Mouse (Mus musculus) cerebellum, adult 11-12 months (tissue): Measurements from ENCODE around the gene Lrwd1.
"Not testable (repeated sequence)": the region's sequence is repeated elsewhere in the genome, so short reads cannot be mapped to it uniquely, and the experiment has no call there.

ENCODE experiments used
- DNase-seq: peaks from one replicate; pipeline ENCODE4 v3.0.0; 2022

The Lrwd1 gene

GRCm38 (mm10) chr5:136135571-136136291, at the start of gene Lrwd1, which contains the start of gene Alkbh4:
Gene Lrwd1 (minus strand): TSS chr5:136136074.
Gene Alkbh4 (plus strand): TSS chr5:136136146.
- DNase-seq: peak; percentile 96

- no peak for DNase-seq
Observed at GRCm38 (mm10) chr5:136183766-136184165, 47.9 kb upstream of the Lrwd1 start.

- DNase-seq: no peak
Observed at GRCm38 (mm10) chr5:136182830-136183229, 47.0 kb upstream of the Lrwd1 start.

GRCm38 (mm10) chr5:136182049-136182448, 46.2 kb upstream of the Lrwd1 start:
- DNase-seq: no peak

GRCm38 (mm10) chr5:136181197-136181596, 45.3 kb upstream of the Lrwd1 start:
- no peak for DNase-seq

GRCm38 (mm10) chr5:136179594-136179993, 43.7 kb upstream of the Lrwd1 start:
- no peak for DNase-seq

- peak; percentile 53 for DNase-seq
Observed at GRCm38 (mm10) chr5:136173606-136174463, 38.0 kb upstream of the Lrwd1 start.

- DNase-seq: no peak
Observed at GRCm38 (mm10) chr5:136172939-136173338, 37.1 kb upstream of the Lrwd1 start.

GRCm38 (mm10) chr5:136171363-136172341, 35.8 kb upstream of the Lrwd1 start:
- no peak for DNase-seq

- DNase-seq: peak; percentile 85
Observed at GRCm38 (mm10) chr5:136170512-136171362, 34.9 kb upstream of the Lrwd1 start, which contains the start of gene Orai2. Gene Orai2 (minus strand): TSS chr5:136170713.

- peak; percentile 60 for DNase-seq
Observed at GRCm38 (mm10) chr5:136169626-136170511, 34.0 kb upstream of the Lrwd1 start.

GRCm38 (mm10) chr5:136168071-136168470, 32.2 kb upstream of the Lrwd1 start:
- no peak for DNase-seq

GRCm38 (mm10) chr5:136167296-136167695, 31.4 kb upstream of the Lrwd1 start:
- no peak for DNase-seq

- peak; percentile 50 for DNase-seq
Observed at GRCm38 (mm10) chr5:136165246-136165645, 29.4 kb upstream of the Lrwd1 start.

- DNase-seq: peak; percentile 76
Observed at GRCm38 (mm10) chr5:136163807-136164474, 28.1 kb upstream of the Lrwd1 start.

- not testable (repeated sequence) for DNase-seq
Observed at GRCm38 (mm10) chr5:136160084-136160483, 24.2 kb upstream of the Lrwd1 start.

GRCm38 (mm10) chr5:136155399-136155798, 19.5 kb upstream of the Lrwd1 start:
- no peak for DNase-seq

GRCm38 (mm10) chr5:136152365-136152764, 16.5 kb upstream of the Lrwd1 start:
- DNase-seq: no peak

GRCm38 (mm10) chr5:136149134-136149576, 13.3 kb upstream of the Lrwd1 start:
- not testable (repeated sequence) for DNase-seq

GRCm38 (mm10) chr5:136147704-136148103, 11.8 kb upstream of the Lrwd1 start:
- DNase-seq: no peak
